Mouse (Mus musculus) heart, embryonic 16.5 days (tissue): Measurements from ENCODE around the gene Gp1bb. TPM values are rescaled to one million over a fixed set of nuclear protein-coding genes. Genes with fewer than 3 reads are reported as not detected.

ENCODE experiments used
- ATAC-seq: fragments of 200-750 bp; cut with Nextera tagmentation; replicated peaks from 2 replicates; pipeline ENCODE4 v1.8.0; 2017; ENCODE audit warnings: moderate number of reproducible peaks; ENCODE audit not compliant: insufficient read depth, low FRiP score; ENCODE audit errors: extremely low read depth
- H3K27ac ChIP-seq: fragments of 300-500 bp; sonication (generic); 2 replicates; pipeline ENCODE4 v1.5.1; 2014; ENCODE audit warnings: mild to moderate bottlenecking, low read length, control low read depth, moderate library complexity
- H3K27me3 ChIP-seq: fragments of 300-500 bp; sonication (generic); 2 replicates; pipeline ENCODE4 v1.6.1; 2014; ENCODE audit warnings: low read length, mixed read lengths; ENCODE audit not compliant: control insufficient read depth, insufficient read depth
- H3K36me3 ChIP-seq: fragments of 300-500 bp; sonication (generic); 2 replicates; pipeline ENCODE4 v1.6.1; 2014; ENCODE audit not compliant: control insufficient read depth, insufficient read depth
- H3K4me1 ChIP-seq: fragments of 300-500 bp; sonication (generic); 2 replicates; pipeline ENCODE4 v1.6.1; 2014; ENCODE audit warnings: low read length, mixed read lengths; ENCODE audit not compliant: control insufficient read depth, insufficient read depth
- H3K4me2 ChIP-seq: fragments of 300-500 bp; sonication (generic); 2 replicates; pipeline ENCODE4 v1.6.1; 2014; ENCODE audit warnings: low read depth, mild to moderate bottlenecking, control low read depth, low read length
- H3K4me3 ChIP-seq: fragments of 300-500 bp; sonication (generic); 2 replicates; pipeline ENCODE4 v1.5.1; 2014; ENCODE audit warnings: mild to moderate bottlenecking, control low read depth, low read length
- H3K9ac ChIP-seq: fragments of 300-500 bp; sonication (generic); 2 replicates; pipeline ENCODE4 v1.6.1; 2014; ENCODE audit warnings: low read length, control low read depth
- H3K9me3 ChIP-seq: fragments of 300-500 bp; sonication (generic); replicated peaks from 2 replicates; pipeline ENCODE4 v1.6.1; 2016; ENCODE audit warnings: low read length; ENCODE audit not compliant: control insufficient read depth
- WGBS: fragments of 180-500 bp; shearing (Covaris S2); extraction: QIAGEN DNeasy Blood & Tissue Kit; methylation state at CpG from one replicate; pipeline ENCODE4 v1.1.7; 2014; 5-methylcytosine and 5-hydroxymethylcytosine counted together
- polyA plus RNA-seq: library from polyadenylated mRNA; unstranded; fragments of >200 nt; fragmentation: Nextera tagmentation; extraction: Ambion mirVana; gene quantifications from 2 replicates; pipeline ENCODE4 v1.2.1, GENCODE M21; 2015

Gene Gp1bb
- polyA plus RNA-seq, 1 experiment from 2014 or later = 2.4 TPM

GRCm38 (mm10) chr16:18598006-18598405, 24.2 kb downstream of the Gp1bb start:
- Histone ChIP-seq H3K4me2 (no peak overlapping the region), H3K9me3 (no peaks in the 10 kb centered on the region), H3K27me3 (peaks cover 14% of the 10 kb centered on the region), H3K27ac (no peak overlapping the region), H3K4me3 (no peak overlapping the region), H3K36me3 (no peaks in the 10 kb centered on the region), H3K4me1 (no peaks in the 10 kb centered on the region), H3K9ac (no peak overlapping the region)
- no peak for ATAC-seq
- 50% methylated on average over 3 of the region's 3 CpGs for WGBS

GRCm38 (mm10) chr16:18596255-18596654, 25.9 kb downstream of the Gp1bb start:
- H3K9me3 ChIP-seq = no peaks in the 10 kb centered on the region
- no peak for ATAC-seq
- no peaks in the 10 kb centered on the region for H3K36me3 ChIP-seq
- no peak overlapping the region for H3K9ac ChIP-seq
- WGBS = 54% methylated on average over 5 of the region's 5 CpGs
- H3K4me3 ChIP-seq = no peak overlapping the region
- peaks cover 27% of the 10 kb centered on the region for H3K27me3 ChIP-seq
- H3K4me1 ChIP-seq = peaks cover 7% of the 10 kb centered on the region
- no peak overlapping the region for H3K27ac ChIP-seq
- no peak overlapping the region for H3K4me2 ChIP-seq

GRCm38 (mm10) chr16:18593930-18594329, 28.3 kb downstream of the Gp1bb start:
- H3K4me2 ChIP-seq = no peak overlapping the region
- H3K9me3 ChIP-seq = no peaks in the 10 kb centered on the region
- 71% methylated on average over 2 of the region's 2 CpGs for WGBS
- no peak overlapping the region for H3K27ac ChIP-seq
- peaks cover 46% of the 10 kb centered on the region for H3K27me3 ChIP-seq
- no peak for ATAC-seq
- peaks cover 18% of the 10 kb centered on the region for H3K4me1 ChIP-seq
- no peak overlapping the region for H3K9ac ChIP-seq
- H3K36me3 ChIP-seq = no peaks in the 10 kb centered on the region
- H3K4me3 ChIP-seq = no peak overlapping the region

- H3K4me3 ChIP-seq = peak overlapping the region; percentile 51
- no peaks in the 10 kb centered on the region for H3K9me3 ChIP-seq
- no peak overlapping the region for H3K27ac ChIP-seq
- WGBS = 3% methylated on average over 59 of the region's 59 CpGs
- H3K27me3 ChIP-seq = peaks cover 64% of the 10 kb centered on the region
- H3K9ac ChIP-seq = peak overlapping the region; percentile 24
- H3K4me1 ChIP-seq = peaks cover 25% of the 10 kb centered on the region
- H3K36me3 ChIP-seq = no peaks in the 10 kb centered on the region
- H3K4me2 ChIP-seq = peak overlapping the region; percentile 57
- no peak for ATAC-seq
These were observed 30.9 kb downstream of the Gp1bb start for GRCm38 (mm10) chr16:18591047-18592018.

- ATAC-seq = no peak
- peak within 1 kb of the TSS; percentile 48 for H3K9ac ChIP-seq
These were observed 32.1 kb downstream of the Gp1bb start, which contains the start of gene Tbx1 for GRCm38 (mm10) chr16:18589804-18590790. Tbx1 (minus strand) TSS chr16:18590671.

GRCm38 (mm10) chr16:18589080-18589621, 33.1 kb downstream of the Gp1bb start:
- ATAC-seq = no peak
- Histone ChIP-seq H3K9ac (no peak overlapping the region), H3K4me1 (peaks cover 30% of the 10 kb centered on the region), H3K9me3 (no peaks in the 10 kb centered on the region), H3K27me3 (peaks cover 85% of the 10 kb centered on the region), H3K4me2 (no peak overlapping the region), H3K4me3 (no peak overlapping the region), H3K27ac (no peak overlapping the region), H3K36me3 (no peaks in the 10 kb centered on the region)
- WGBS = 59% methylated on average over 9 of the region's 9 CpGs

More at GRCm38 (mm10) chr16:18589804-18590790, 32.1 kb downstream of the Gp1bb start, which contains the start of gene Tbx1:
- no peak within 1 kb of the TSS for H3K27ac ChIP-seq
- H3K9me3 ChIP-seq = no peaks in the 10 kb centered on the region
- WGBS = 6% methylated on average over 48 of the region's 48 CpGs
- peaks cover 77% of the 10 kb centered on the region for H3K27me3 ChIP-seq
- peak within 1 kb of the TSS; percentile 51 for H3K4me3 ChIP-seq
- peaks cover 30% of the 10 kb centered on the region for H3K4me1 ChIP-seq
- H3K4me2 ChIP-seq = peak within 1 kb of the TSS; percentile 62
- H3K36me3 ChIP-seq = no peaks in the 10 kb centered on the region

GRCm38 (mm10) chr16:18588738-18589055, 33.5 kb downstream of the Gp1bb start:
- H3K27ac ChIP-seq = no peak overlapping the region
- no peaks in the 10 kb centered on the region for H3K9me3 ChIP-seq
- peaks cover 30% of the 10 kb centered on the region for H3K4me1 ChIP-seq
- peaks cover 87% of the 10 kb centered on the region for H3K27me3 ChIP-seq
- no peak overlapping the region for H3K4me2 ChIP-seq
- H3K36me3 ChIP-seq = no peaks in the 10 kb centered on the region
- H3K9ac ChIP-seq = no peak overlapping the region
- WGBS = 16% methylated on average over 31 of the region's 31 CpGs
- ATAC-seq = no peak
- H3K4me3 ChIP-seq = no peak overlapping the region

- Histone ChIP-seq H3K9me3 (no peaks in the 10 kb centered on the region), H3K27ac (no peak overlapping the region), H3K9ac (no peak overlapping the region), H3K4me1 (peaks cover 30% of the 10 kb centered on the region), H3K4me3 (peak overlapping the region; percentile 37), H3K36me3 (no peaks in the 10 kb centered on the region), H3K4me2 (peak overlapping the region; percentile 43; the same call in 1 of the 2 replicates), H3K27me3 (peaks cover 88% of the 10 kb centered on the region)
- no peak for ATAC-seq
- 5% methylated on average over 57 of the region's 57 CpGs for WGBS
These were observed 34.1 kb downstream of the Gp1bb start for GRCm38 (mm10) chr16:18587847-18588737.
